Mouse (Mus musculus) T-cell, adult 2 months (primary cell): ENCODE measurements at regions not wholly inside any gene's neighbourhood (a gene's known extent, or its start where the extent isn't known, plus 50 kb on each side); places are given as distances from the start of the nearest gene placed in this dataset.

Experiments
- DNase-seq: peaks from one replicate; pipeline ENCODE4 v3.0.0; 2022; ENCODE audit warnings: low spot score

DNA sequence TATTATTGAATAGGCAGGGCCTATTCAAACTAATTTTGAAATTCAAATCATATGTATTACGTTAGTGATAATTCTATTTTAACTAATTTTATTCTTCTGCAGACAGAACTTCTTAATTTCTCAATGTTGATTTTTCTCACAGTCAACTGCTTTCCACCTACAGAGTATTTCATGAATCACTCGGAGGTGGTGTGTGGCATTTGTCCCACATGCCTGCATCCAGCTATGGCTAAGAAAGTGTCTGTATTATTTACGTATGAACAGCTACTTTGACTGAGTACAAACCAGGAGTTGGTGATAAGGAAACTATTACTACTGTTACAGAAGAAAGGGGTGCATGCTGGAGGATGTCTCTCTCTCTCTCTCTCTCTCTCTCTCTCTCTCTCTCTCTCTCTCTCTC, 619.5 kb upstream of the Tle4 start:
- DNase-seq = no peak

DNA sequence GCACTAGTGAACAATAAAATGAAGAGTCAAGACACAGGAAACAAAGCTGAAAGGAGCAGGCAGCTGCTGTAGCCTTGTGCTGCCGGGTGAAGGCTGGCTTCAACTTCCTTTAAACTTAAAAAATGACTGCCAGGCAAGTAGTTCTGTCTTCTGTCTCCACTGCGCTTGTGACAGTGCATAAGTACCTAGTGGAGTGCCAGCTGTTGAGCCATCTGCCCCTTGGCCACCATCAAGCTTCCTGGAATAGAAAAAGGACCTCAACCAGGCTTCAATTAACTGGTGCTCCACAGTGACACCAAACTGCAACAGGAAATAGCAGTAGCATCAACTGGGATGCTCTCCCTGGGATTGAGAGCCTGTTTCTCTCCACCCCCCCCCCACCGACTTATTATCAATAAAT, 616.8 kb upstream of the Tle4 start:
- DNase-seq = no peak

DNA sequence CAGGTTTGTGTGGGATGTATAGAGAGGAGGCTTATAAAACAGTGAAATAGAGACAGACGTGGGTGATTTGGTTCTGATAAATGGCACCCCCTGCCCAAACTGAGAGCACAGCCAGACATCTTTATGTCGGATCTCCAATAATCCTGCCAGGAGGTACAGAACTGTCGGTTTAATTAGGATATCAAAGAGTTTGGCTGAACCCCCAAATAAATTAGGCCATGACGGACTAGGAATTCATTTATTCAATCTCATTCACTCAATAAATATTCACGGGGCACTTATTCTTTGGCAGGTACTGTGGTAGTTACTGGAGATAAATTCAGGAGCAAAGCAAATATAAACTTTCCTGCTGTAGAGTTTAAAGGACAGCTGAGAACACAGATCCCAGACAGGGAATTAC, 615.0 kb upstream of the Tle4 start:
- no peak for DNase-seq

DNA sequence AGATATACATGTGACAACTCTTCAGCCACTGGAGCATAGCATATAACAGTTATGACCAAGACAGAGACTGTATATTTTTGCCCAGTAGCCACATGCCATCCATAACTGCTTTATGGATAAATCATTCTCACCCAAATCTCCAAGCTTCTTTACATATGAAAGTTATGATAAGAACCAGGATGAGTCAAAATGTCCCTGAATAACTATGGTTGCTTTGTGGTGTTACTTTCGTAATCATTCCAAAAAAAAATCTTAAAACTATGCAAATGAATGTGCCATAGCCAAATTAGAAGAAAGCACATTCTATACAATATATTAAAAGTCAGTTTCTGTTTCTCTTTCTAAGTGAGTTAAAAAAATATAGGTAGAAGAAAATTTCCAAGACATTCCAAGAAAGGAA, 605.2 kb upstream of the Tle4 start:
- no peak for DNase-seq

DNA sequence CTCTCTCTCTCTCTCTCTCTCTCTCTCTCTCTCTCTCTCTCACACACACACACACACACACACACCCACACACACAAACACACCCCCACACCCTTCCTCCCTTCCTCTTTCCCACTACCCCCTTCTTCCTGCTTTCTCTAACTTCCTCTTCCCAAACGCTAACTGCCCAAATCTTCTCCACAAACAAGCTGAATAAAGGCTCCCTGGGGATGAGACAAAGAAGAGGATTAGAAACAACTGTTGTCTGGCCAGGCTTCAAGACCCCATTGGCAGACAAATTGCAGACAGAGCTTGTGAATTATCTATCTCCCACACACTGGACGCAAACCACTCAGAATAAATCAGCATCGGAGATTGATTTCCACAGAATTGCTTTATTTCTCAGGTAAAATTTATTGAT, 603.4 kb upstream of the Tle4 start:
- DNase-seq = no peak

DNA sequence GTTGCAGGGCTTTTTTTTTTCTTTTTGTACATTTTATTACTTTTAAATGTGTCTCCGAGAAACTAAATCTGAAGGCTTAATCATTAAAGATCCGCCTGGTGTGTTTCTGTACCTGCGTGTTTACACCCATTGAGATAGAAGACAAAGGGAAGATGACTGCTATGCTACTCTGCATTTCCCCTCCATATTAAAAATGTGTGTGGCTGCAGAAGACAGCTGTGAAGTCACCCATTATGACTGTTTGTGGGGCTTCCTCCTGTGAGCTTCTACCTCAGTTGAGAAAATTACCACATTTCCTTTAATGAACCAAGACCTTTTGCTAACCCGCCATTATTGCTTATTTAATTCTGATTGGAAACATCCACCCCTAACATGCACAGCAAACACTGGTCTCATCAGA, 602.9 kb upstream of the Tle4 start:
- no peak for DNase-seq

DNA sequence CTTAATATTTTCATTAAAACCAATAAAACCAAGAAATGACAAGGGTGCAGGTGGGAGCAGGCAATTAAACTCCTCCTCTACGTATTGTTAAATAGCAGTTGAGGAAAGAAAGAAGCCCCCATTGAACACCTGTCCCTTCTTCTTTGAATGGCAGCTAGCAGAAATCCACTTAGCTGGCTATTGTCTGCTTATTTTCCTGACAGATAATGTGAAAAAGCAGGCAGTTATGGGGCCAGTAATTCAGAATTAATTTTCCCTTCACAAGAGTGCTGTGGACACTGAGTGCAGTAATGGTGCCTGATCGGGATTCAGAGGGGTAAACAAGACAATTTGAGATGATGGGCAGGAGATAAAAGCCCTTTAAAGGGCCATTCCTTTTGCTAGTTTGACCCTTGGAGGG, 602.5 kb upstream of the Tle4 start:
- no peak for DNase-seq

DNA sequence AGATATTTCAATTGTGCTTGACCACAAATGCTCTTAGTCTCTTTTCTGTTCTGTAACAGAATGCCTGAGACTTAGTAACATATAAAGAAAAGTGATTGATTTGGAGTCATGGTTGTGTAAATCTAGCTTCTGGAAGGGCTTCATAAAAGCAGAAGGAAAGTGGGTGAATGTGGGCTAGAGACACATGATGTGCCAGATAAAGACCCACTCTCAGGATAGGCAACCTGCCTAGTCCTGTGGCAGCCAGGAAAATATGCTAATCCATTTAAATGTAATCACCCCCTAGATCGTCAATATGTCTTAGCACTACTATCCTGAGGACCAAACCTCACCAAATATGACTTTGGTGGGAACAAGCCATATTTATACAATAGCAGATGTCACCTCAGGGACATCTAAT, 601.8 kb upstream of the Tle4 start:
- DNase-seq = no peak

DNA sequence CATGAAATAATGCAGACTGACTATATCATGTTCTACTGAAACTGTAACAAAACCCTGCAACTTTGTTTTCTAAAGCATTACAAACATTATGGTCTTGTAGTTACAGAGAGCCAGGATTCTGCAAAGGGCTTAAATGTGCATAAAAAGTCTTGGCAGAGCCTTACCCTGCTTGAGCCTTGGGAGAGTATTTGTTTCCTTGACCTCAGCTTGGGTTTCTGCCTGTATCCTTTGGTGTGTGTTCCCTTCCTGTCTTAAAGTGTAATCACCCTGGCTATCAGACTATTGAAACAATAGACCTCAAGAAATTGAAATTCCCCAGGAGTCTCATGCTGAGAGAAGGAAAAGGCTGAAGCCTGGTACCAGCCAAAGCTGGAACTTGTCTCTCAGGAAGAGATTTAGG, 577.4 kb upstream of the Tle4 start:
- DNase-seq = no peak

DNA sequence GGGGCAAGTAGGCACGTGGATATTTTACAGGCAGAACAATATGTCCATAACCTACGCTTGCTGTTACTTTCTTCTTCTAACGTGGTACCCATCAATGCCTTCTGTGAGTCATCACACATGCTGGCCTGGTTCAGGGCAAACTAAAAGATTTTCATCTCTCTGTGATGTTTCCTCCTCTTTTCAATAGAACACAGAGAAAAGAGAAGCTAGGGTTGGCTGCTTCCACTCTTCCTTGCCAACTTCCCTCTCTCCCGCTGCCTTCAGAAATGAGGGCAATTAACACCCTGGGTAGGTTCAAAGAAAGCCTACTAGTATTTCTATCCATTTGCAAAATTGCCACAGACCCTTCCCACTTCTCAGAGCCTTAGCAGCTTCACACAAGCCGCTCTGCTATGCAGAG, 575.5 kb upstream of the Tle4 start:
- DNase-seq = no peak

DNA sequence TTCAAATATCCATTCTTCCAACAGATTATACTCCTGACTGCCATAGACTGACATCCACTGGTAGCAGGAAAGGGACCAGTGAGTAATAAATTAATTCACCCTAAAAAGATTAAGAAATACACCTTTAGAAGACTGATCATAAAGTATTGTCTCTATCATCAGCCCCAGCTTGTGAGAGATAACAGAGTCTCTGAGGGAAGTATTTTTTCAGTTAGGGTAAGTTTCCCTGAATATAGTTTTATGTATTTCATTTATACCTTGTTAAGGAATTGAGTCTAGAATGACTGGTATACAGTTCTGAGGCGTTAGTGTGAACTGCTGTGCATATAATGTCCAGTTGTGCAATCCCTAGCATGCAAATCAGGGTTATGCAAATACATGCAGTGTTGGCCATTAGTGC, 569.3 kb upstream of the Tle4 start:
- DNase-seq = no peak

DNA sequence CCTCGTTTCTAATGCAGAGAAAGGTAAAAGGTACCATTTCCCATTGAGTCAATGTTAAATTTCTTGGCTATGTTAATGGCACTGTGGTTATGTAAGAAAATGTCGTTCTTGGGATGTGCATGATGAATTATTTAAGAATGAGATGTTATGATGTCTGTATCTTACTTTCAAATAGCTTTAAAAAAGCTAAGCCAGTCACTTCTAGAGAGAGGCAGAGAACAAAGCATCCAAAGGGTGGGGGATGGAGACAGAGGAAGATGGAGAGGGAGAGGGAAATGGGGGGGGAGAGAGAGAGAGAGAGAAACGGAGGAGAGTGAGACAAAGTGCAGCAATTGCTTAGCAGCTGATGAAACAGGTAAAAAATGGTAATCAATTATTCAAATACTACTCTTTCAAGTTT, 562.8 kb upstream of the Tle4 start:
- DNase-seq = no peak

DNA sequence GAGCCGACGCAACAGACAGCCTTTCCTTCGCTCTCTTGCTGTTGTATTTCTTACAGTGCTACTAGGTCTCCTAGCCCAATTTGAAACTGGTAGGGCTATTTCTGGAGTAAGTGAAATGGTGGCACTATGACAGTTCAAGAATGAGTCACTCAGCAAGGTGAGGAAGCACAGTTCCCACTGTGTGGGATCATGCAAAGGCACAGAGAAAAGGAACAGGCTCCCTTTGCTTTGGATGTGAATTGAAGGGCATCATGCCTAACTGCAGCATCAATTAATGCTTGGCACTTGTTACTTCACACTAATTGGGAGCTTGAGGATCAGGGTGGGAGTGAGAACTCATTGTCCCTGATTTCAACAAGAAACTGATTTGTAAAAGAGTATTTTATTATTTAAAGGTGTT, 560.8 kb upstream of the Tle4 start:
- DNase-seq = no peak

DNA sequence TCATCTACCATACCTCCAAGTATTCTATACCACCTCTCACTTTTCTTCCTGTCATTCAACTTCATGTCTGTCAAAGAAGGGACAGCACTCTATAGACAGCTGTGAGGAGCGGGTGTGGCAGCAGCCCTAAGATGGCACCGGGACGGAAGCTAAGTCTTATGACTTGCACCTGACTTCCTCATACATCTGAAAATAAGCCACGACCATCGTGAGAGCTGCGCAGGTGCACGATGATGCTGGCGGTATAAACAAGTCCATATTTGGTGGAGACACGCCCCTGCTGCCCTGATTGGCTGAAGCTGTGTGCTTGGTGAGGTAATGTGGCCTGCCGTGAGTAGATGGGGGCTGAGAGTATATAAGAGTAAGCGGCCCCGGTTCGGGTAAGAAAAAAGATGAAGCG, 560.3 kb upstream of the Tle4 start:
- DNase-seq = no peak

DNA sequence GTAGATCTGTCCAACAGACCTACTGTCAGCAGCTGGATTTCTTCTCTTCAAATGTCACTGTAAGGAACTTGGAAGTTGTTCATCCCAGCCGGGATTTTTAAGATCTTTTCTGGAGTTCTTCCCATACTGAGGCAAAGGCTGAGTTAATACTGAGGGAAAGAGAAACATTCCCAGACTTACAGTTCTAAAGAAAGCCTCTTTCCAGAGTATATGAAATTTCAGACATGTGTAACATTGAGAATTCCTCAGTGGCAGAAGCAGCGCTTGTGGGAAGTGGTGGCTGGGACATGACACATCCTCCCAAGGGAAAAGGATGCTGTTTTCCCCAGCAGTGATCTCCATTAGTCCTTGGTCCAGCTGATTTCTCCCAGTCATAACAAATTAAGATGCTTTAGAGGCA, 556.8 kb upstream of the Tle4 start:
- DNase-seq = no peak

DNA sequence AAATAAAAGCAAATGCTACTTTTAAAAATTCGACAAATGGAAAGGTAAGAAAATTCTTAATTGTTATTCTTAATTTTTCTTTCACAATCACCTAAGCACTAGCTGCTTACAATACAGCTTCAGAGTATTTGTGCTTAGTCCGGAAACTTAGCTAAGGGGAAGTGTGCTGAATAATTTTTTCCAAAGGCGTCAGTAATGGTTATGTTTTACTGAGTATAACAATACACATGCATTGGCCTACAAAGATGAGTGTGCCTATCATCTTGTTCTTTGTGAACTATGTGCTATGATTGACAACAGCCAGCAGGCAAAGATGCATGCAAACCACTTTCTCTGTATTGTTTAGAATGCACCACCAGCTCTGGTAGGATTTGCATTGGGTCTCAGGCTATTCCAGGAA, 548.5 kb upstream of the Tle4 start:
- no peak for DNase-seq

DNA sequence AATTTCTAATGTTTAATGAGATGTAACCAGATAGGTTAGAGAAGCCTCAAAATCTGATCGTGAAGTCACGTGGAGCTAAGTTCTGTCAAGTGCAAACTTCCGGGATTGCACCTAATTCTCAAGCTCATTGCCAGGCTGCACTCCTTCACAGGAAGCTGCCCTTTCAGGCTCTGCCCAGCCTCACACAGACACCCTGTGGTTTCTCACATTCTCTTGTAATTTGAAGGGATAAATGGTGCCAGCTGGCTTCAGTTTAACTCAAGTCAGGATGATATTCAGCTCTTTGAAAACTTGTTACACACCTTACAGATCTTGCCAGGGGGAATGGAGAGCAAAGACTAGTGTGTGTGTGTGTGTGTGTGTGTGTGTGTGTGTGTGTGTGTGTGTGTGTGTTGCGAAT, 529.3 kb upstream of the Tle4 start:
- no peak for DNase-seq

DNA sequence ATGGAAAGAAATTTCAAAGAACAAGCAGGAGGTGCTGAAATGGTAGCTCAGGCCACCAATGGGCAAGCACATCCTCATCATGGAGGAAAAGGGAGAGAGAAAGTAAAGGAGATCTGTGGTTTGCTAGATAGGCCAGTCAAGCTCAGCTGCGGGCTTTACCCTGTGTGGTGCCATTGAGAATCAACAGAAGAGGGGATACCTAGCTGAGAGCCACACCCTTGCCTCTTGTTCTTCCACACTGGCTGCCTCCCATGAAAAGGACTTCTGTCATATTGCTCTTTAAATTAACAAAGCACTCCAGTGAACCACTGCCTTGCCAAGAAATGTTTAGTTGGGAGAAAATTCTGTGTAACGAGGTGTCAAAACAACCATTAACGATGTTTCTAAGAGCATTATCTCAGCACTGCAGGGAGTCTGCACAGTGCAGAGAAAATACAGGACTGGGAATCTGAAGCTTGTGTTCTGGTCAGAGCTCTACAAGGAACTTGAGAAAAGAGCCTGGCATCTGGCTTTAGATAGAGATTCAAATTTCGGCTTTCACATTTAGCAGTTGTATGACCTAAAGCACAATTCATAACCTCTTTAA, 510.7 kb upstream of the Tle4 start:
- DNase-seq = no peak

DNA sequence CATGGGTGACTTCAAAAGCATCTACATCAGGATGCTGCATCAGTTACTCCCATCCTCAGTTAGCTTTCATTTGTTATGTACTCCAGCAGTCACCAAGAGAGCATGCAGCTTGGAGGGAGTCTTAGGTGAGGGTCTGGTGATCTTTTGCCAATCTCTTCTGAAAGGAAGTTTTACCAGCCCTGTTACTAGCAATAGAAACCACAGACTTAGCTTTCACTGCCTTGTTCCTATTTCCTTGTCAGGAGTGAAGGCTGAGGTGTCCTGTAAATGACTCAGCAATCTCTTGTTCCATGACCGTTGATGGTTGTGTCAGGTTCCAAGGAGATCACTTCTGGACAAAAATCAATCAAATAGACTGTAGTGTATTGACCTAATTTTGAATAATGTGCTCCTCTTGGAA, 497.2 kb upstream of the Tle4 start:
- DNase-seq = no peak

DNA sequence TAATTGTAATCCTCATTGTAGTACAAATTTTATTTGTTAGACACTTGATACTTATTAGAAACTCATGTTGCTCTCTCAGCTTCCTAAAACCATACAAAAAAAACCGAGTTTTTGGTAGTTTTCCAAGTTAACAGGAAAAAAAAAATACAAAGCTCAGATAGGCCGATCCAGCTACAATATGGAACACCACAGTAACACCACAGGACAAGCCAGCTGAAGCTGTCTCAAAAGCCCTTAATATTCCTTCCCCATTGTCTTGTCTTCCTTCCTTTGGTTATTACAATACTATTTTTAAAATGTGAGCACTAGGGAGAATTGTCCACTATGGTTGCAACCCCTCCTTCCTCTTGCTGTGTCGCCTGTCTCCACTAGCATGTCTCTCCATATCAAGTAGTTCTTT, 495.7 kb upstream of the Tle4 start:
- no peak for DNase-seq

DNA sequence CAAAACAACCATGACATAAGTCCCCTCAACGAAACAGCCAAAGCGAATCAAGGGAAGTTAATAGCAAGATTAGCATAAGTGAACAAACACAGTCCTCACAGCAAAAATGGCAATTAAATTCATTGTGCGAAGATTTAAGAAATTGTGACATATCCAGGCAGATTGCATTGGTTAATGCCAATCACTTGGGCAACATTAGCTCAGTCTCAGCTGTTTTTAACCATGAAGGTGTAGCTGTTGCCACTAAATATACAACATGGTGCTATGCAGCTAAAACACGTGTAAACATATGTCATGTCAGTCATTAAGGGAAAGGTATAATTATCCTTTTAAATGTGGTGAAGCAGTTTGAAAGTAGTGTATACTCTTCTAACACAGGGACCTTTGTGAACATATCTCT, 482.8 kb upstream of the Tle4 start:
- no peak for DNase-seq

DNA sequence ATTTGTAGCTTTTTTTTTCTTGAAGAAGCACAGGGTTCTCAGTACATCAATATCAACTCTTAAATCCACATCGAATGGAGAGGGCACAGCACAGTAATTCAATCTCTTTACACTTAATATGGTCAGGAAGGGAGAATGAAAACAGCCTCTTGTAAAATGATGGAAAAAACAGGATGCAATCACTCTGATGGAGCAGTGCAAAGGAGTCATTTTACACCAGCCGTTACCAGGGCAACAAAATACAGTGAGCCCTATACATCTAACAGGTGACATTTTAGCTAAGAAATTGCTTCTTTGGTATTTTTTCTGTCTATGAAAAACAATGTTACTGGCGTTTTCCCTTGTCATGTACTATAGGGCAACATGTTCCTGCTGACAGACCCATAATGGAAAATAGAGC, 459.9 kb upstream of the Tle4 start:
- no peak for DNase-seq

DNA sequence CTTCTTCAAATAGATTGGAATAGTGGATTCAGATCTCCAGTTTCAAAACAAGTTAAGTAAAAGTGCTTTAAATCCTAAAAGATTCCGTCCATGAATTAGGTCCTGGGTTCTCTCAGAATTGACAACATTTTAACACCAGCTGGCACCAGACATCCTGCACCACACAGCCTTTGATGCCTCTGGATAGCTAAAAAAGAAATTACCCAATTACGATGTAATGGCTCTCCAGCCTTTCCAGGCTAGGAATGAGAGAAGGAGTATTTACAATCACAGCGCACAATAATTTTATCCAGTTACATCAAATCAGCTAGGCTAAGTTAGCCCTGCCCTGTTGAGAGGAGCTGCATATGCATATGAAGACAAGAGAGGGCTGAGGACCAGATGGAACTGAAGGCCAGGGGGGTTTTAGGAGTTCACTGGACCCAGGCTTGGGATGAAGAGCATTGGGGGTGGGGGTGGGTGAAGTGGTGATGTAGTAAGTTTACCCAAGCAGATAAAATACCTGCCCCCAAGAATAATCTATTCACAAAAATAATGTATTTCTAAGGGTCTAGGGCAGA, 455.8 kb upstream of the Tle4 start:
- DNase-seq = no peak

DNA sequence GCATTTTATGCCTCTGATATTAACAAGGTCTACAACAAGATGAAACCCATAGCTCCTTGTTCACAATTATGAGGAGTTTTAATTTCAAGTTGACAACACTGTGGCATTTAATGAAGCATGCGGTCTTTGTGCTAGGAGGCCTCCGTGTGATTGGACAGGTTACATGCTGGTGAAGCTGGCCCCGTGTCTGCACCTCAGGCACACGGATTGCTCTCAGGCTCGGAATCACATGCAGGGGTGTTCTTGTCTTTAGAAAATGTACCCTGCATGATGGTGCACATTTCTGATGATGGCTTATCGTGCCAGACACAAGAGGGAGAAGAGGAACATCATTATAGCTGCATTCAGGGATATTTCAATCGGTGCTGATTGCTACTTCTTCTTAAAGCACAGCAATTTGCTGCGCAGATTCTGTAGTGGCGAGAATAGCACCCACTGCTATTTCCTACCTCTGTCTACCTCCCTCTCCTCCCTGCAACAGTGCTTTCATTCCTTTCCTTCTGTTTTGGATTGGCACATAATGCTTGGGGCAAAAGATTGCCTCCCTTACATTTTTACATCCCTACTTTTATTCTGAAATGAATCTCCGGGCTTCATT, 454.9 kb upstream of the Tle4 start:
- no peak for DNase-seq
